Mouse (Mus musculus) ES-E14 (cell line): ENCODE measurements around the gene S100a4. TPM values are rescaled to one million over a fixed set of nuclear protein-coding genes. Genes with fewer than 3 reads are reported as not detected.

Experiments used
- DNase-seq: peaks from one replicate; pipeline ENCODE4 v3.0.0-alpha.2; 2013; ENCODE audit warnings: low read depth, low spot score
- H3K27ac ChIP-seq: 2 replicates; pipeline ENCODE4 v1.5.1; 2012; ENCODE audit warnings: low read depth, mild to moderate bottlenecking, low read length, moderate library complexity, mixed read lengths; ENCODE audit not compliant: poor library complexity, insufficient read depth, severe bottlenecking
- H3K36me3 ChIP-seq: 2 replicates; pipeline ENCODE4 v1.6.1; 2012; ENCODE audit warnings: mild to moderate bottlenecking, low read length, moderate library complexity, mixed read lengths; ENCODE audit not compliant: control insufficient read depth, poor library complexity, insufficient read depth, severe bottlenecking
- H3K4me1 ChIP-seq, 2 experiments: fragments of 150-350 bp in 1 of 2; sonication (generic) in 1 of 2; 2 replicates each; pipeline ENCODE4 v1.6.1; 2012; ENCODE audit warnings: low read length in 2 of 2, mild to moderate bottlenecking in 1 of 2, mixed read lengths in 1 of 2; ENCODE audit not compliant: control insufficient read depth in 2 of 2, insufficient read depth in 2 of 2, poor library complexity in 1 of 2
- H3K4me3 ChIP-seq, 2 experiments: fragments of 150-350 bp in 1 of 2; sonication (generic) in 1 of 2; 2 replicates each; pipeline ENCODE4 v1.5.1; 2012; ENCODE audit warnings: low read length in 2 of 2, low read depth in 1 of 2, mild to moderate bottlenecking in 1 of 2, mixed read lengths in 1 of 2; ENCODE audit not compliant: insufficient read depth in 1 of 2, poor library complexity in 1 of 2, severe bottlenecking in 1 of 2
- H3K9ac ChIP-seq: 2 replicates; pipeline ENCODE4 v1.6.1; 2012; ENCODE audit warnings: low read depth, mild to moderate bottlenecking, low read length, mixed read lengths; ENCODE audit not compliant: poor library complexity, insufficient read depth, severe bottlenecking
- H3K9me3 ChIP-seq: fragments of 150-350 bp; sonication (generic); 2 replicates; pipeline ENCODE4 v1.6.1; 2012; ENCODE audit warnings: low read depth, mild to moderate bottlenecking, low read length; ENCODE audit not compliant: control insufficient read depth, insufficient read depth
- CHD2 ChIP-seq: IDR thresholded peaks from 2 replicates; pipeline ENCODE4 v1.6.1; 2014; ENCODE audit warnings: mild to moderate bottlenecking, low read depth, low read length, inconsistent platforms
- HCFC1 ChIP-seq: IDR thresholded peaks from 2 replicates; pipeline ENCODE4 v1.6.1; 2012; ENCODE audit warnings: low read length, inconsistent platforms, borderline replicate concordance; ENCODE audit not compliant: insufficient read depth
- MAFK ChIP-seq: IDR thresholded peaks from 2 replicates; pipeline ENCODE4 v1.6.1; 2014; ENCODE audit warnings: mild to moderate bottlenecking, low read depth, low read length, inconsistent platforms; ENCODE audit not compliant: insufficient read depth
- ZC3H11A ChIP-seq: IDR thresholded peaks from 2 replicates; pipeline ENCODE4 v1.6.1; 2012; ENCODE audit warnings: low read depth, mild to moderate bottlenecking, inconsistent platforms, low read length, borderline replicate concordance
- ZNF384 ChIP-seq: IDR thresholded peaks from 2 replicates; pipeline ENCODE4 v1.6.1; 2012; ENCODE audit warnings: low read depth, low read length, inconsistent platforms
- in situ Hi-C, 2 experiments: fragments of 600-800 bp; cut with MboI; formaldehyde crosslinking; loops; one replicate each; pipeline ENCODE4 v1.15.1; 2025; ENCODE audit warnings: low sequenced_read_pairs in 2 of 2, inconsistent platforms in 1 of 2; ENCODE audit not compliant: unreplicated experiment in 2 of 2
- total RNA-seq: library from RNA; depleted of rRNA; stranded (reverse); fragments of 300-350 nt; gene quantifications from 2 replicates; pipeline ENCODE4 v1.2.3, GENCODE M21; 2012

The S100a4 gene
- total RNA-seq, 1 experiment: 6.9 TPM

DNA sequence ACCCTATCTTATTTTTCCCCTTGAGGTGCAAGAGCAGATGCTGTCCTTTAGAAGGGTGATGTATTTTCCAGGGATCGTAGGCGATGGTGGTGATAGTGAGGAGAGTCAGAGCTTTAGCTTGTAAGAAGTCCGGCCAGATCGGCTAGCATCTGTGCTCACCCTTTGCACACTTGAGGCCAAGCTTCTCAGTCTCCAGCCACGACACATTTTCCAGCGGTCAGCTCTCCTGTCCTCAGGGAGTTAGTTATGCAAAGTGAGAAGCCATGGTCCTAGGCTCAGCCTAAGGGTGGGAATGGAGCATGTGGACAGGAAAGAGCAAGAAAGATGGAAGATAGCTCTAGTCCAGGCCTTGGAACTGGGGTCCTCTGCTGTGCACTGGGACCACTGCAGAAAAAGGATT lies 6.8 kb upstream of the S100a4 start:
- Histone ChIP-seq H3K27ac (no peak overlapping the region), H3K36me3 (no peaks in the 10 kb centered on the region), H3K9me3 (no peaks in the 10 kb centered on the region), H3K9ac (no peak overlapping the region), H3K4me3 (no peak overlapping the region), H3K4me1 (no peaks in the 10 kb centered on the region)
- in situ Hi-C loops: no loop called here
- DNase-seq: no peak
- TF ChIP-seq ZNF384 (no peak), ZC3H11A (no peak), HCFC1 (no peak), MAFK (no peak), CHD2 (no peak)

DNA sequence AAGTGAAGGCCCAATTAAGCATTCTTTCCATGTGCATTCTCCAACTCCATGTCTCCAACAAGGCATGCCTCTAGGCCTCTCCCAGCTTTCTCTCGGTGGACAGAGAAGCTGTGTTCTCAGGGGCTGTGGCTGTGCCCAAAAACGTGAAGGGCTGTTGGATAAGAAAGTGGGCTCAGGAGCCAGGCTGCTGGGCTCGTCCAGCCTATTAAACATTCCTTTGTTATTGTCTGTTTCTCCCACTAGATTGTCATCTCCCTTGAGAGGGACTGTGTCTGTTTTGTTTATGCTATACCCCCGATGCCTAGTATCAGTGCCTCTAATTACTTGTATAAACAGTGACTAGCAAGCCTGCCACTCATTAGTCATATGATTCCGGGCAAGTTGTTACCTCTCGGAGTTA lies 5.8 kb upstream of the S100a4 start:
- Histone ChIP-seq H3K9ac (no peak overlapping the region), H3K4me1 (no peaks in the 10 kb centered on the region), H3K27ac (no peak overlapping the region), H3K36me3 (no peaks in the 10 kb centered on the region), H3K9me3 (no peaks in the 10 kb centered on the region), H3K4me3 (no peak overlapping the region)
- in situ Hi-C loops: no loop called here
- no peak for DNase-seq
- TF ChIP-seq CHD2: no peak
- TF ChIP-seq ZNF384: no peak
- TF ChIP-seq MAFK: no peak
- TF ChIP-seq HCFC1: no peak
- TF ChIP-seq ZC3H11A: no peak

DNA sequence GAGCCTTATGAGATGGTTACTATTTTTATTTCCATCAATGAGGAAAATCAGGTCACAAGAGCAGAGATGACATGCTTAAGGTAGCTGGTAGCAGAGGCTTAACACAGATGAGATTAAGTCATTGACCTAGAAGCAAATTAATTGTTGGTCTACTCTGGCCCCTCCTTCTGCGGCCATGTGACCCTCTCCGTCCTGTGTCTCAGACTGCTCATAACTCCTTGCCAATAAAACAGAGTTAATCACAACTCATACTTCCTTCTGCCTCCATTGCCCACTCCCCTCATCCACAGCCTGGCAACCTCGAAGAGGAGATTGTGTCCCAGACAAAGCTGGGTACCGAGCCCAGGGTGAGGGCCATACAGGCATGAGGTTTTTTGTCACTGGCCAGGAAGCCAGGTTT lies 5.4 kb upstream of the S100a4 start:
- TF ChIP-seq MAFK (no peak), ZNF384 (no peak), ZC3H11A (no peak)
- H3K36me3 ChIP-seq: no peaks in the 10 kb centered on the region
- H3K27ac ChIP-seq: no peak overlapping the region
- H3K9ac ChIP-seq: no peak overlapping the region
- DNase-seq: no peak
- no peak overlapping the region for H3K4me3 ChIP-seq
- no peaks in the 10 kb centered on the region for H3K4me1 ChIP-seq
- H3K9me3 ChIP-seq: no peaks in the 10 kb centered on the region
- in situ Hi-C loops: no loop called here

DNA sequence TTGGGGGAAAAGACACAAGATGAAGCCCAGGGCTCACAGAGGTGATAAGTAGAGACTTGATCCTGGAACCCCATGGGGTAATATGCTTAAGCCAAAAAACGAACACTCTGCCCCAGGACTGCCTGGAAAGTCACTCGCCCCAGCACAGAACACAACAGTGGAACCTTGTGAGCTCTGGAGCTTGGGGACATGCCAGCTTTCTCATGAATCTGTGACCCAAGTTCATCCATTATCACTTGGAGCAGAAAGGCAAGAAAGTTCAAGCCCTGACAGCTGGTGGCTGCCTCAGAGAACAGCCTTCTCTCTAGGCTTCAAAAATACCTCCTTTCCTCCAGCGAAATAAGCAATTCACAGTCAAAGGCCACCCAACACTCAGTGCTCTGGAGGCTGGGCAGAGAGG lies 4.2 kb upstream of the S100a4 start:
- in situ Hi-C loops: no loop called here
- H3K9me3 ChIP-seq: no peaks in the 10 kb centered on the region
- H3K36me3 ChIP-seq: no peaks in the 10 kb centered on the region
- TF ChIP-seq HCFC1: no peak
- TF ChIP-seq CHD2: no peak
- no peak for TF ChIP-seq MAFK
- no peak for TF ChIP-seq ZC3H11A
- TF ChIP-seq ZNF384: no peak
- H3K27ac ChIP-seq: no peak overlapping the region
- no peak overlapping the region for H3K9ac ChIP-seq
- DNase-seq: no peak
- H3K4me1 ChIP-seq: no peaks in the 10 kb centered on the region
- no peak overlapping the region for H3K4me3 ChIP-seq

DNA sequence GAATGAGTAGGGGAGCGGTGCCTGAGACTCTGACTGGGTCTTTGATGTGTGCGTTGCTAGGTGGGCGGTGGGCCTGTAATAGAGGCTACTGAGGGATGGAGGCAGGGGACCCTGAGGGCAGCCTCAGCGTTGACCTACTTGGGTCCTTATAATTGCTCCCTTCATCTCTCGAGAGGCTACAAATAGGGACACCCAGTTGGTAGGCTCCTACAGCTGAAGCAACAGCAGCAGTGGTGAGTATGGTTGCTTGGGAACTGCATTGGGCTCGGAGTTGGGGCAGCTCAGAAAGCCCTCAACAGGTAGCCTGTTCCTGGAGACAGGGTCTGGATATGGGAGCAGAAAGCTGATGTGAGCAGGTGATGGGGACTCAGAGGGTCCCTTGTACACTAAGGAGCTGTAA lies 3.5 kb upstream of the S100a4 start:
- H3K27ac ChIP-seq: no peak overlapping the region

More for the DNA sequence above, 3.5 kb upstream of the S100a4 start:
- H3K4me1 ChIP-seq: no peaks in the 10 kb centered on the region
- in situ Hi-C loops: no loop called here
- no peak overlapping the region for H3K9ac ChIP-seq
- H3K36me3 ChIP-seq: no peaks in the 10 kb centered on the region
- H3K9me3 ChIP-seq: no peaks in the 10 kb centered on the region
- DNase-seq: no peak
- TF ChIP-seq HCFC1 (no peak), MAFK (no peak), ZNF384 (no peak), CHD2 (no peak), ZC3H11A (no peak)
- no peak overlapping the region for H3K4me3 ChIP-seq
